Mouse (Mus musculus): ENCODE data around the gene Stag2.

The Stag2 gene

DNA sequence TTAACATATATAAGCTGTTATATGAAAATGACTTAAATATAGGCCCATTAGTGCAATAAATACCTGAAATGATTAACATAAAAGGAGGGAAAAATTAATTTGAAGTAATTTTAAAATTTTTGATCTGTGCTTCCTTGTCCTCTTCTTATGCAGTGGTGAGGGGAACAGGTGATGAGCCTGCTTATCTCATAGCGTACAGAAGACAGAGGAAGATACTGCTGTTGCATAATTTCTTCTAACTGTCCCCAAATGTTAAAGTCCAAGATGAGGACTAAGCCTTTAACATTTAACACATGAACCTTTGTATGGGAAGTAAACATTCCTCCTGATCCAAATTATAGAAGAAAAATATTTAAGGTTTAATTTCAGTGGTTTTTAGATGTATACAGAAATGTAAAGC lies 66.6 kb downstream of the Stag2 start:
- in situ Hi-C loops (cut with MboI, MseI) = no loop called here

DNA sequence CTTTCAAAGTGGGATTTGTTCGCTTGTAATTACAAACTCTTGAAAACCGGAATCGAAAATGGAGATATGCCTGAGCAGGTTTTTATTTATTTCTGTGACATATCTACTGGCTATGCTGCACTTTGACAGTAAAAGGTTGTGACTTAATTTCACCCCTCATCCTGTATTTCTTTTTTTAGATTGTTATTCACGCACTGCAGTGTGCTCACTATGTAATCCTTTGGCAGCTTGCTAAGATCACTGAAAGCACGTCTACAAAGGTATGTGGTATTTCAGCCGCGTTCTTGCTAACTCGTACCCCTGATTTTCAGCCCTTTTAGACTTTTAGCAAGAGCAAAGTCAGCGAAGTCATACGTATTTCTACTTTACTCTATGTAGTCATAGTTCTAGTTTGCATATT lies 101.2 kb downstream of the Stag2 start:
- in situ Hi-C loops (cut with MboI, MseI) = loop anchor here (25.0 kb wide), 1 partner anchor 262 kb away; the partner anchor contains the start of gene Sh2d1a

DNA sequence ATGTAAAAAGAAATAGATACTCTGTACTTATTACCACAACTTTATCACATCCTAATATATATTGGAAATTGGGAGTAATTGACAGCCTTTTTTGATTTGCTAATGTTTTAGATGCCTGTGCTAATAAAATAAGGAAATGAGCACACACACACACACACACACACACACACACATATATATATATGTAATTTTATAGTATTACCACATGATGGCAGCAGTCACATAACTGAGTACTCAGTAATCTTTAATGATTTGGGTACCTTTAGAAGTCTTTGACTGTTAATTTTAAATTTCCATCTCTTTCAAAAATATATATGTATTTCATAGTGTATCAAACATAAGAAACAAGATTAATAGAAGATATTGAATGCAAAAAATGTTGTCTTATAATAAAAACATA lies 123.6 kb downstream of the Stag2 start:
- in situ Hi-C loops (cut with MboI, MseI) = loop anchor here (25.0 kb wide), 1 partner anchor 240 kb away; the partner anchor contains the start of gene Sh2d1a

DNA sequence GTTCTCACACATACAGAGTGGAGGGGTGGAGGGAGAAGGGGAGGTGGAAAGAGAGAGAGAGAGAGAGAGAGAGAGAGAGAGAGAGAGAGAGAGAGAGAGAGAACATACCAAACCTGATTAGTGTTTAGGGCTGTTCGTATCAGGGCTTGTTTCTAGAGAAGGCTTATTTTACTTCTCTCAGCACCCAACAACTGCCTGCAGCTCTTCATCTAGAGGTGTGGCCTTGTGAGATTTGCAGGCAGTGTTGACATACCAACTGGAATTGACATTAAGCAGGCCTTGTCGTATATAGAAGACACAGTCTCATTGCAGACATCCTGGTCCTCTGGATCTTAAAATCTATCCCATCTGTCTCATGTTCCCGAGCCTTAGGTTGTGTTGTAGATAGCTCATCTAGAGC lies 141.1 kb downstream of the Stag2 start:
- in situ Hi-C loops (cut with MboI, MseI) = no loop called here

DNA sequence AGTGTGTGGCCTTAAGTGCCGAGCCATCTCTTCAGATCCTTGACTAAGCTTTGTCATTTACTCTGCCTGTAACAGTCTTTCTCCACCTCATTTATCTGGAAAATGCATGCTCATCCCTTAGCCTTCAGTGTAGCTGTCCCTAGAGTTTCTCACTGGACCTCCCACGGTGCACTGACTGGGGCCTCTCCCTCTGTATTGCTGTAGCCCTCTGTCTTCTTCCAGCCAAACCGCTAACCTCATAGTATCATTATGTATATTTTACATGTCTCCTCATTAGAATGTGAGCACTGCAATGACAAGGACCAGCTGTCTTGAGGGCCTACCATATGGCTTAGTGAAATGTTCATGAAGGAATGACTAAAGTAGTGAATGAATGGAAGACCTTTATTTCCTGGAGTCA lies 166.1 kb downstream of the Stag2 start:
- in situ Hi-C loops (cut with MboI, MseI) = no loop called here

DNA sequence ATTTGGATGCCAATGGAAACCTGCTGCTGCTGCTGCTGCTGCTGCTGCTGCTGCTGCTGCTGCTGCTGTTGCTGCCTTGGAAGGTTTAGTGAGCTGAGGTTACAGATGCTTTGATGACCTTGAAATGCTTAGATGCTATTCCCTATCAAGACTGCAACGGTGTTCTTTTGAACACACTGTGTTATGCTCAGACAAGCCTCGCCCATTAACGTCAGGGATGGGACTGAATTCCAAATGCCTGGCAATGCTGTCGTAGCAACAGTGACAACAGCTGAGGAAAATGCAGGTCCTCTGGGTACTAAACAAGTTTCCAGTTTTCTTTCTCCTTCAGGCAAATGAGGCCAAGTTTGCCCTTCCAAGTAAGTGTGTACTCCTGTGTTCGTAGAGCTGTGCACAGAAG lies 171.3 kb downstream of the Stag2 start:
- in situ Hi-C loops (cut with MboI, MseI) = no loop called here

DNA sequence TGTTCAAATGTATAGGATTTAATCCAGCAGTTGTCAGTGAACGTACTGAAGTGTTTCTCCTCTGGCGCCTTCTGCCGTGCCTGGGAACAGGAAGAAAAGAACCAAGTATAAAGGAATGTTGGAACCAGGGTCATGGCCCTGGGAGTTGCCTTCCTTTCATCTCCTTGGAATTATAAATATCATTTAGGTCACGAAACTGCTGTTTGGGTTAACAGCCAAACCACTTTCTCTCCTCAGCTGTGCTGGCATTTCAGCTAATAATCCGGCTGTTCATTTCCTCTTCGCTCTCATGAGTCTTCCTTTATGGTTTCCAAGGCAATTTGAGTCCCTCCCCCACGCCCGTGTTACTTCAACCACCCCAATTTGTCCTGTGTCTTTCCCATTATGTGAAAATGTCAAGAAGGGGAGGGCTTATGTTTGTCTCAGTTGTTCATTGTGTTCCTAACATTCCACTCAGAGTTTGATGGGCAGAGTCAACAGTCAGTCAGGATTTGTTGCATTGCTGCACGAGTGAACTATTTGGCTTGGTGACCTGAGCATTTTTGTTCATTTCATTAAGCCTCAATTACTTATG lies 172.2 kb downstream of the Stag2 start:
- in situ Hi-C loops (cut with MboI, MseI) = no loop called here

DNA sequence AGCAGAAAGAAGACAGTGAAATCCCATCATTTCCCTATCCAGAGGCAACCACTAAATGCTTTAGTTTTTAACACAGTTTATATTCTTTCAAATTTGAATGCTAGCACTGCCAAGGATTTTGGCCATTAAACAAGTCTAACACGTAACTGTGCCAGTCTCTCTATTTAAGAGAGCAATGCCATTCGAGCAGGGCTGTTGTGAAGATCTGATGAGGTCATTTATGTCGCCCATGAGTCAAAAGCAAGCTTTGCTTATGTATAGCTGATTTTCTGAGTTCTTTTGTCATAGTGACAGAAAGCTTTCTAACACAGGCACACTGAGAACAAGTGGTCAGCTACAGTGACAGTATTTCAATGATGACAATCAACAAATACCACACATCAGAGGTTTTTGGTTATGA lies 175.7 kb downstream of the Stag2 start:
- in situ Hi-C loops (cut with MboI, MseI) = no loop called here
